Mouse (Mus musculus) heart, embryonic 14.5 days (tissue): ENCODE data around the gene Tshz2. TPM values are rescaled to one million over a fixed set of nuclear protein-coding genes. Genes with fewer than 3 reads are reported as not detected.

Experiments used
- ATAC-seq: fragments of 200-750 bp; cut with Nextera tagmentation; 2 replicates; pipeline ENCODE4 v1.8.0; 2017; ENCODE audit warnings: low read depth, moderate TSS enrichment; ENCODE audit not compliant: insufficient number of reproducible peaks, insufficient read depth, low FRiP score
- H3K27ac ChIP-seq, 2 experiments: fragments of 200-500 bp in 1 of 2; fragments of 300-500 bp in 1 of 2; sonication (generic) in 1 of 2; replicated peaks in 1 of 2; 2 replicates each; pipeline ENCODE4 v1.5.1; 2012 to 2014; ENCODE audit warnings: low read depth in 2 of 2, low read length in 2 of 2, control low read depth in 1 of 2, mild to moderate bottlenecking in 1 of 2, mixed read lengths in 1 of 2; ENCODE audit not compliant: control insufficient read depth in 1 of 2, insufficient read depth in 1 of 2
- H3K27me3 ChIP-seq: fragments of 300-500 bp; sonication (generic); 2 replicates; pipeline ENCODE4 v1.6.1; 2014; ENCODE audit warnings: mild to moderate bottlenecking, low read length, control low read depth; ENCODE audit not compliant: control insufficient read depth, insufficient read depth
- H3K36me3 ChIP-seq: fragments of 300-500 bp; sonication (generic); 2 replicates; pipeline ENCODE4 v1.6.1; 2014; ENCODE audit warnings: mild to moderate bottlenecking, control low read depth, low read length, mixed read lengths; ENCODE audit not compliant: control insufficient read depth, insufficient read depth
- H3K4me1 ChIP-seq, 2 experiments: fragments of 200-500 bp in 1 of 2; fragments of 300-500 bp in 1 of 2; sonication (generic) in 1 of 2; 2 replicates each; pipeline ENCODE4 v1.6.1; 2012 to 2014; ENCODE audit warnings: low read length in 2 of 2, control low read depth in 1 of 2, mixed read lengths in 1 of 2; ENCODE audit not compliant: control insufficient read depth in 2 of 2, insufficient read depth in 2 of 2
- H3K4me2 ChIP-seq: fragments of 300-500 bp; sonication (generic); 2 replicates; pipeline ENCODE4 v1.6.1; 2014; ENCODE audit warnings: mild to moderate bottlenecking, low read length
- H3K4me3 ChIP-seq, 2 experiments: fragments of 200-500 bp in 1 of 2; fragments of 300-500 bp in 1 of 2; sonication (generic) in 1 of 2; 2 replicates each; pipeline ENCODE4 v1.5.1; 2012 to 2014; ENCODE audit warnings: low read length in 2 of 2, mild to moderate bottlenecking in 2 of 2, control low read depth in 1 of 2, low read depth in 1 of 2, moderate library complexity in 1 of 2; ENCODE audit not compliant: control insufficient read depth in 1 of 2, insufficient read depth in 1 of 2
- H3K9ac ChIP-seq: fragments of 300-500 bp; sonication (generic); 2 replicates; pipeline ENCODE4 v1.6.1; 2014; ENCODE audit warnings: mild to moderate bottlenecking, low read length
- H3K9me3 ChIP-seq: fragments of 300-500 bp; sonication (generic); 2 replicates; pipeline ENCODE4 v1.6.1; 2016; ENCODE audit warnings: low read length, control low read depth; ENCODE audit not compliant: control insufficient read depth
- WGBS: fragments of 180-500 bp; shearing (Covaris S2); extraction: QIAGEN DNeasy Blood & Tissue Kit; methylation state at CpG from one replicate; pipeline ENCODE4 v1.1.7; 2014; 5-methylcytosine and 5-hydroxymethylcytosine counted together
- polyA plus RNA-seq: library from polyadenylated mRNA; unstranded; fragments of >200 nt; fragmentation: Nextera tagmentation; extraction: Ambion mirVana; gene quantifications from 2 replicates; pipeline ENCODE4 v1.2.1, GENCODE M21; 2014

The Tshz2 gene
- polyA plus RNA-seq, 1 experiment from 2014 or later, result 3.4 TPM

GRCm38 (mm10) chr2:170116704-170117281, 484.0 kb downstream of the Tshz2 start:
- H3K27ac ChIP-seq, result no peak overlapping the region
- peaks cover 0 to 18% of the 10 kb centered on the region in 2 experiments; a peak in 2 of 4 replicates for H3K4me1 ChIP-seq
- H3K27me3 ChIP-seq, result no peaks in the 10 kb centered on the region
- 31% methylated on average over 4 of the region's 4 CpGs for WGBS
- no peak for ATAC-seq
- no peaks in the 10 kb centered on the region for H3K9me3 ChIP-seq
- H3K36me3 ChIP-seq, result peaks cover 87% of the 10 kb centered on the region
- no peak overlapping the region for H3K4me3 ChIP-seq
- no peak overlapping the region for H3K4me2 ChIP-seq
- H3K9ac ChIP-seq, result no peak overlapping the region

GRCm38 (mm10) chr2:170120139-170121027, 487.6 kb downstream of the Tshz2 start:
- H3K27ac ChIP-seq, result no peak overlapping the region
- H3K4me3 ChIP-seq, result no peak overlapping the region
- no peak overlapping the region for H3K9ac ChIP-seq
- H3K9me3 ChIP-seq, result no peaks in the 10 kb centered on the region
- ATAC-seq, result no peak
- no peak overlapping the region for H3K4me2 ChIP-seq
- H3K27me3 ChIP-seq, result no peaks in the 10 kb centered on the region
- WGBS, result 76% methylated on average over 19 of the region's 19 CpGs
- peaks cover 73% of the 10 kb centered on the region for H3K36me3 ChIP-seq
- H3K4me1 ChIP-seq, result peaks cover 0 to 27% of the 10 kb centered on the region in 2 experiments; a peak in 2 of 4 replicates

Other genes starting within 250 kb of the Tshz2 start
- gene Gm11011, start 45.3 kb upstream of the Tshz2 start, polyA plus RNA-seq, result not detected in 2 replicates